Mouse (Mus musculus) left cerebral cortex, postnatal 4 days (tissue): ENCODE measurements around the gene Bex6. TPM values are rescaled to one million over a fixed set of nuclear protein-coding genes. Genes with fewer than 3 reads are reported as not detected.
"Not testable (repeated sequence)": the region's sequence is repeated elsewhere in the genome, so short reads cannot be mapped to it uniquely, and the experiment has no call there.

Experiments
- DNase-seq: peaks from one replicate; pipeline ENCODE4 v3.0.0-alpha.2; 2022
- intact Hi-C: fragments of 180-260 bp; cut with DNase I; formaldehyde crosslinking; loops from one replicate; pipeline ENCODE4 v1.15.1; 2025
- total RNA-seq, 2 experiments: library from RNA; stranded (reverse); gene quantifications; 2 replicates each; pipeline ENCODE4 v1.2.3; 2021

Bex6 gene
- total RNA-seq, 2 experiments from 2014 or later, result not detected

DNA sequence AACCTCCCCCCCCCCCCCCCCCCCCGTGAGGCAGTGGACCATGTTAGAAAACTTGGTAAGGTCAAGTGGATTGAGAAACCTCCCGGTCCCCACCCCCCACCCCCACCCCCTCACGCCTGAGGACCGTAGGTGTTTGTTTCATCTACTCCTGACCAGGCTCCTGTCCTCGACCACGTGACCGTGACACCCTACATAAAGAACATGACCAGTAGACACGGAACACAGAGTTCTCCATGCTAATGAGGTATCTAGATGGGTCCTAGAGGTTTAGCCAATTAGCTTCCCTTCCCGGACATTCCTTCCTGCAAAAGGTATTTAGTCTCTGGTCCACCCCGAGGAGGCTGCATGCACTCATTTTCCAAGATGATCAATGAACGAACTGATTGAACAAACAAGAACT lies 6.2 kb upstream of the Bex6 start:
- intact Hi-C loops, result no loop called here

DNA sequence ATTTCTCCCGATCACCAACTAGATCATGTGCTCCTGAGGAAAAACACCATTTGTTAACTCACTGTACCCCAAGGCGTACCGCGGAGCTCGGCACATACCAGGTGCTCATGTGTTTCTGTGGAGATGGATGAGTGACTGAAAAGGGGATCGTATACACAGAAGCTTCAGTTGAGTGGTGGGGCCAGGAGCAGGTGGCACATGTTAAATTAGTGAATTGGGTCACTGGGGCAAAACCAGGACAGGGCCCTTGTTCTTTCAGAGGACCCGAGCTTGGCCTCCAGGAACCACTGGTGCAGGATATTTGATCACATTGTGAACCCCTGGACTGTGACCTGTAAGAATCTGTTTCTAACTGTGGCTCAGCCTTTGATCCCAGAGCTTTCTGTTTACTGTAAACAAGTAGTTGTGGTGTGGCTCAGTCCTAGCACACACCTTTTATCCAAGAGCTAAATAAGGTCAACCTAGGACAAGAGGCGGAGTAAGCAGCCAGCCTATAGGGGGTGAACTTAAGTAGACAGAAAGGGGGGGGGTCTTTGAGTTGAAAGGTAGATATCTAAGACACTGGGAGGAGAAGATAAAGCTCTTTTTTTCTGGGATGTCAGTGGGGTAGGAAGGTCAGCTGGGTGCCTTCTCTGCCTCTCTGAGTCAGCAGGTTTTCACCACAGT lies 5.2 kb upstream of the Bex6 start:
- intact Hi-C loops, result no loop called here
- no peak for DNase-seq

More for the DNA sequence above, 6.2 kb upstream of the Bex6 start:
- no peak for DNase-seq

DNA sequence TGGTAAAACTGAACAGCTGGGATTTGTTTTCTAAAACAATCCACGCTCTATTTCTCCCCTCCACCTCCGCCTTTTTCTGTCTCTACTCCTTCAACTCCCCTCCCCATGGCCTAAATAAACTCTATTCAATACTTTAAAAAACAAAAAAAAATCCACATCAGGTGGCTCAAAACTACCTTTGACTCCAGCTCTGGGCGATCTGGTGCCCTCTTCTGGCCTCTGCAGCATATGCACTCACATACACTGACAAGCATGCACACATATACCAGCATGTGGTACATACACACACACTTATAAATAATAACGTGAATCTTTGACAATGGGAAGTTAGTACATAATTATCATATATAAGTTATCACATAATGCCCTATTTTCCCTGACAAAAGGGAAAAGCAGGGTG lies 4.6 kb upstream of the Bex6 start:
- no peak for DNase-seq
- intact Hi-C loops, result no loop called here

DNA sequence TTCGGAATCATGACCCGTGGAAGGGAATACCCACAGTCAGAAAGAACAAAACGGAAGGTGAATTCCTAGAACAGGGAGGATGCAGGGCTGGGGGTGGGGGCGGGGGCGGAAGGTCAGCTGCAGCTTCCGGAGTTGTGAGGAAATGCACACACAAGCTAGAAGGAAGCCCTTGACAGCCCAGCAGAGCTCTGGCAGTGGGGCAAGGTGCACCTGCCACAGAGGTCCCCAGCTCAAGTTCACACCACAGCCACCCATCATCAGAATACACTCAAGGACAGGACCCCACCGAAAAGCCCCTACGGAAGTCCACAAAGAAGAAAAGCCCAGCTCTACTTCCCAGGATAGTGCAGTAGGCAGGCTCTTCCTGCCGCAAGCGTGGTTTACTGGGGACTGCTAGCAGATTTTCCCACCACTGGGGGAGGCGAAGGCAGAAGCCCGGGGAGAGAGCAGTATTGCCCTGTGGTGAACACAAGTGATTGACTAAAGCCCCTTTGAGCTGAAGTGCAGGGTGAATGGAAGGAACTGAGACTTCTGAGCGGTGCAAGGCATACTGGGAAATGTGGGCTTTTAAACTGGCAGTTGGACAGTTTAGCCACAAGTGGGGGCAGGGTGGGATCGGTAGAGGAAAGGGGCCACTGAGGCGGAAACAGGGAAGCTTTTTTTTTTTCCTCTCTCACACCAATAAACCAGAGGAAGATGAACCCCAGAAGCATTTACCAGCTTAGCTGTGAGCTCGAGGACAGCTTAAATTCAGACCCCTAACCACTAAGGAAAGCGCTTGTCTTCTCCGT lies 2.5 kb upstream of the Bex6 start:
- intact Hi-C loops, result no loop called here
- DNase-seq, result no peak

DNA sequence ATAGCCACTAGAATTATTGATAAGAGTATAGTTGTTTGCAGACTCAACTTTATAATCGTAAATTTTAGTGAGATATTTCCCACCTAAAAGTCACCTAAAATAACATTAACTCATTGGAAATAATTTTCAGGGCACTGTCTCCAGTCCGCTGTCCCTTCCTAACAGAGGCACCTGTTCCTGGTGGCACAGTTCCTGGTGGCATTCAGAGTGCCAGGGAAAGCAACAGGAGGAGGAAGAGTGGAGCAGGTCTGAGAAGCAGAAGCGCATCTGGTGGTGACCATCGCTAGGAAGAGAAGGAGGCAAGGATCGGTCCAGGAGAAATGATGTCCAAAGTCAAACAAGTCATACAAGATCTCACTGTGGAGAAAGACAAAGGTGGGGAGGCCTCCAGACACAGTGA lies 6.4 kb downstream of the Bex6 start:
- intact Hi-C loops, result no loop called here
- DNase-seq, result no peak

DNA sequence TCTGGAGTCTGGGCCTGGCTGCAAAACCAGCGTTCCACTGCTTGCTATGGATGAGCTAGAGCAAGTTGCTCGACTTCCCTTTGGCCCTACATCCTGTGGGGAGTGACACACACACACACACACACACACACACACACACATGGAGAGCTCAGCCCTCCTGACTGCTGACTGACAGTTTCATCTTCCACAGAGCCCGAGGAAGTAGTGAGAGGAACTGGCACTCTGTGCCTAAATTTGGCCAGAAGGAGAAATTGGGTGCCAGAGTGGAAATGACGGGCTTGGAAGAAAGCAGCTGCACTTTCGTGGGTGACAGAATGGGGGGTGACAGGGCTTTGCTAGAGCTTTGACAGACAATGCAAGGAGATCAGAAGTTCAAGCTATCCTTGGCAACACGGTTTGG lies 9.5 kb downstream of the Bex6 start:
- intact Hi-C loops, result no loop called here

DNA sequence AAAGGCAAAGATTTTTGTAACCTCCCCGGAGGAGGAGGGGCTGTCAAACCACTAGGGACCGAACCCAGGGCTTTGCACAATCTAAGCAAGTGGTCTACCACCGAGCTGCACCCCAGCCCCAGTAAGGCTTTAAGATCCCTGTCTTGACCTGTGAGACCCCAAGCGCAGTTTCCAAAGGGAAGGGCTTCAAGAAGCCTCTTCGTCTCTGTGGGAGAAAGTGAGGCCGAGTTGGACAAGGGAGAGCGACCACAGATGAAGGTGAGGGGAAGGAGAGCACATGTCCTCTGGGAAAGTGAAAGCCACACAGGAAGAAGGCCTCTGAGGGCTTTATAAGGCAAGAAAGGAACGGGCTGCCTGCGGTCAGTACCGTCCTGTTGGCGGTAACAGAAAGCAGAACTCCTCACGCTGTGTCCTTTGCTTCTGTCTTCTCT lies 10.4 kb downstream of the Bex6 start:
- intact Hi-C loops, result no loop called here

More for the DNA sequence above, 9.5 kb downstream of the Bex6 start:
- peak; percentile 36 for DNase-seq

DNA sequence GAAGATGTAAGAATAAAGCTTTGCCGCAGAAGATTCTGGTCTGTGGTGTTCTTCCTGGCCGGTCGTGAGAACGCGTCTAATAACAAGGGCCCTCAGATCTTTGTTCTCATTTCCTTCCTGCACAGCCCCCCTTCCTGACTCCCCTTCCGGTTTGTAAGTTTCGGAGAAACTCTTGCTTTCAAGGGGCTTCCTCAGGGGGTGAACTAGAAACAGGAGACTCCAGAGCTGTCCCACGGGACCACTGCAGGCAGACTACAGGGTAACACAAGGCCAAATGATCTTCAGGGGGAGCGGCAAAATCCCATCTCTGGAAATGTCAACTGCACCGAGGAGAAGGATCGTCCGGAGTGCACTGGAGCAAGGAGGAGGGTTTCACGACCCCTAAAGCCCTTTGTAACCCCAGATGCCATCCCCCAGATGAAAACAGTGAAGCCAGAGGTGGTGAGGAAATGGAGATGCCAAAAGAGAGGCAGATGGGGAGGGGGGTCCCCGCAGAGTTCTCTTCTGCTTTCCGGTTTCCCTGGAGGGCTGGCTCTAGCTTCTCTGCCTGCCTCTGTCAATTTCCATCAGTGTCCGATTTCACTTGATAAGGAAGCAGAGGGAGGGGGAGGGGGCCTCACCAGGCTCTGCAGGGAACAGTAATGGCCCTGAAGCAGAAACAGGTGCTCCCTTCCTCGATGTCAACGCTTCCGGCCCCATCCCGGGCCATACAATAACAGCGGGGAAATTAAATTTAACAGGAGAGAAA lies 20.8 kb downstream of the Bex6 start:
- peak; percentile 51 for DNase-seq
- intact Hi-C loops, result no loop called here

More for the DNA sequence above, 10.4 kb downstream of the Bex6 start:
- DNase-seq, result no peak

DNA sequence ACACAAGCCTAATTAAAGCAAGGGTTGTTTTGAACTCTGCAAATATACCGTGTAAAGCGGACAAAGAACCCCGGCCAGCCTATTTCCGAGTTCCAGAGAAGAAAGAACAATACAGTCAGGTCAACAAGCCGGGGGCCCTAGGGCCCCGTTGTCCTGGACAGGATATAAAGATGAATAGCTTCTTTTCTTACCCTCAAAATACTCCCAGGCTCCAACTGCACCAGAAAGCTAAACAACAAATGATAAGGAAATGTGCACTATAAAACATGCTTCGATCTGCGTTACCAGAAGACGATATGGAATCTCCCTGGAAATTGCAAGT lies 21.3 kb downstream of the Bex6 start:
- intact Hi-C loops, result no loop called here
- DNase-seq, result no peak

DNA sequence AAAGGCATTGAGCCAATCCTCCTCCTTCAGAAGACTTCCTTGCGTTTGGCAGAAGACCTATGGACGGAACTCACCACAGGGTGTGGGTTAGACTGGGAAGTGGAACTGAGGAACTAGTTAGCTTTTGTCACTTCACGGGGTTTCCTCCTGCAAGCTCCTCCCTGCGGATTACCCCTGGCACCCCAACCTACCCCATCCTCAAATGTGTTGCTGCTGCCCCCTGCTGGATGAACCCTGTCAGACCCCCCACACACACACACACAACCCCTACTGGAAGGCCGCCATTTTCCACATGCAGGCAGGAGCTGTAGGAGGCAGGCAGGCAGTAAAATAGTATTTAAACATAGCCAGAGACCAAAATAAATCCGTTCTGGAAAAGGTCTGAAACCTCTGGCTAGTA lies 23.1 kb downstream of the Bex6 start:
- intact Hi-C loops, result no loop called here
- peak; percentile 27 for DNase-seq

DNA sequence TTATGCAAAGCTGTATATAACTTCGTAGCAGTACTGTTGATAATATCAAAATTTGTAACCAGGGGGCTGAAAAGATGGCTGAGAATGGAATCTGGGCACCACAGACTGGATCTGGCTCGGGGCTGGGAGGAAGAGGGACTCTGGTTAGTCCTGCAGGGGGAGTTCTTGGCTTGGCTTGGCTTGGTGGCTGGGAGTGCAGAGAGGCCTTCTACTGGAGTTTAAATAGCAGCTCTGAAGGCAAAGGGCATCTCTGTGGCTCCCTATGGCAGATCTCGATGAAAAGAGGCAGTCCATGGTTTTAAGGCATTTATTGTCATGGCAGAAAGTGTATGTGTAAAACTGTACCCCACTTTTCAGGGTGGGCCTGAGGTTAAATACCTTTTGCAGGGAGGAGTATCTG lies 25.3 kb downstream of the Bex6 start:
- intact Hi-C loops, result no loop called here
- no peak for DNase-seq

DNA sequence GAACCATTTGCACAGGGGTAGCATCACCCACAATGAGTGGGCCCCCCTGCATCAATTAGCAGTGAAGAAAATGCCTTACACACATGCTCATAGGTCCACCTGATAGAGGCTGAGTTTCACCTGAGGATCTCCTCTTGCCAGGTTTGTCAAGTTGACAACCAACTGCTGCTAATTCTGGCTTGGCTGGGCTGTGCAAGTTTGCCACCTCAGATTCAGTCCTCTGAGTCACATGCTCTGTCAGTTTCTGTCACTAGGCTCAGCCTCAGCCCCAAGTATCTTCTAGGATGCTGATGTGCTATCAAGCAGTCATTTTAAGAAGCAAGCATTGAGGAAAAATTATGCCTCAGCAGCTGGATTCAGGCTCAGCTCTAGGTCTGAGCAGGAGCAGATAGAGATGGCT lies 34.5 kb downstream of the Bex6 start:
- no peak for DNase-seq
- intact Hi-C loops, result no loop called here

DNA sequence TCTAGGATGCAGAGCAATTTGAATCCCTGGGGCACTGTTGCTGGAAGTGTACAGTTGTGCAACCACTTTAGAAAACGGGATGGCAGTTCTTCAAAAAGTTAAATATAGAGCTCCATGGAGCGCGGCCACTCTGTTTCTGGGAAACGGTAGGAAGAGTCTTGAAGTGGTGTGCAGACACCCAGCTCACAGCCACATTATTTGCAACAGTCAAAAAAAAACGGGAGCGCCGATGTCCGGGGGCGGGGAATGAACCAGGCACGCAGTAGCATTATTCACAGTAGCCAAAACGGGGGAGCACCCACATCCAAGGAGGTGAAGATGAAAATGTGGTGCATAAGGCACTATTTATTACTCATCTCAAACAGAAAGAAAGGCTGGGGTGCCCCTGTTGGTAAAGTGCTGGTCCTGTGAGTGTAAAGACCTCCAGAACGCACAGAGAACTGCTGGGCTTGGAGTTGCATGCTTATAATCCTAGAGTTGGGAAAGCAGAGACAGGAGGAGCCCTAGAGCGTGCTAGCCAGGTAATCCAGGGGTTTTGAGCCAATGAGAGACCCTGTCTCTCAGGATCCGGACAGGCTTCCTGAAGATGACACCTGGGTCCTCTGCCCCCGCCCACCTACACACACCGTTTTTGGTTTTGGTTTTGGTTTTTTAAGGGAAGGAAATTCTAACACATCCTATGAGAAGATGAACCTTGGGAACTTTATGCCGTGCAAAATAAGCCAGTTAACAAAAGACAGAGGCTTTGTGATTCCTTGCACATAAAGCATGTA lies 35.4 kb downstream of the Bex6 start:
- no peak for DNase-seq
- intact Hi-C loops, result no loop called here

DNA sequence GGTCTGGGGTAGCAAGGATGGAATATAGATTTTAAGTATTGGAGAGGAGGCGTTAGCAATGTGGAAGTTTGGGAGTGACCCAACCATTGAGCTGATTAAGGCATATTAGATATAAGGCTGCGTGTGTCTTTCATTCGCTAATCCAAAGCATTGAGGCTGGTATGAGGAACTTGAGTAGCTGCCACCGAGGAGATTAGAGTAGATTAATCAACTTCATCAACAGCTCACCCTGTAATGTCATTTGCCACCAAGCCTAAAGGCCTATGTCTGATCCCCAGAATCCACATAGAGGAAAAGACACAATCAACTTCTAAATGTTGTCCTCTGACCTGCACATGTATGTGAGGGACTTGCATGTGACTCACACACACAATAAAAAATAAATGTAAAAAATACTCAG lies 42.2 kb downstream of the Bex6 start:
- intact Hi-C loops, result no loop called here
- no peak for DNase-seq

DNA sequence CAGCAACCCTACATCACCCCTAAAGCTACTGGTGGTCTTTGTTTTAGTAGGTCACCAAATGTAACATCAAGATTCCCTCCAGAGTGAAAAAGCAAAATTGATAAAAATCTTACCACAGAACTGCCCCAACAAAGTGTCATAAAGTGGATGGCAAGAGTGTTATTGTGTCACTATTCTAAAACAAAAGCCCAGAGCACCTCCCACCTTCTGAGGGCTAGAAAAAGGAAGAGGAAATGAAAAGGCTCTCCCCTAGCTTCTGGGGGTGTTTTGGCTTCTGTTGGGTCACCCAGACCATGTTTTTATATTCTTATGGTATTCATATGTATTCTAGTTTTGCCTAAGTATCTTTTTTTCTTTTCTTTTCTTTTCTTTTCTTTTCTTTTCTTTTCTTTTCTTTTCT lies 42.8 kb downstream of the Bex6 start:
- no peak for DNase-seq
- intact Hi-C loops, result no loop called here

DNA sequence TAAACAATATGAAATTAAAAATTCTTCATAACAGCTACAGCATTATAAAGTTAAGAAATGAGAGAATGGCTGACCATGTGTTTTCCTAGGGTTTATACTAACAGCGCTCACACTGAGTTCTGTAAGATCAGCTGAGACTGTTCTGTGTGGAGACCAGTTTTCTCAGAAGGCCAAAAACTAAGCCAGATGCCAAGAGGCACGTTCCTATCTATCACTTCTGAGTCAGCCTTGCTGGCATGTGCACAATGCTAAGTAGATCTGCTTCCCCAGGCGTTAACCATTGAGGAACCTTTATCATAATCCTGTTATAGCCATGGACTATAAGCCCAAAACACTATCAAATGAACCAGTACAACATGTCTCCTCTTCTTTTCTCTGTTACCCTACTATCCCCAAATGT lies 52.4 kb downstream of the Bex6 start:
- intact Hi-C loops, DNase-seq: not testable (repeated sequence)

Other genes starting within 250 kb of the Bex6 start
- gene Pigz, start 246.0 kb upstream of the Bex6 start, total RNA-seq, result 10 to 100 TPM in 1 of 2 experiments, 1 to 10 TPM in 1; 8.9 to 10.4 TPM
- gene 0610012G03Rik, start 231.3 kb upstream of the Bex6 start, total RNA-seq, result 10 to 100 TPM; 51.0 to 51.6 TPM
- gene Ncbp2, start 231.3 kb upstream of the Bex6 start, total RNA-seq, result 10 to 100 TPM; 51.6 to 54.4 TPM
- gene Senp5, start 176.5 kb upstream of the Bex6 start, total RNA-seq, result 10 to 100 TPM; 41.8 to 43.2 TPM
- 10 to 100 TPM; 47.0 to 53.4 TPM for gene Pak2, start 100.5 kb upstream of the Bex6 start, total RNA-seq
- 10 to 100 TPM; 44.1 TPM for gene Pigx, start 80.1 kb upstream of the Bex6 start, total RNA-seq
- 10 to 100 TPM; 38.4 to 40.7 TPM for gene Cep19, start 80.0 kb upstream of the Bex6 start, total RNA-seq
- gene Nrros, start 14.2 kb upstream of the Bex6 start, total RNA-seq, result 1 to 10 TPM; 5.7 to 5.9 TPM
- gene Fbxo45, start 67.3 kb downstream of the Bex6 start, total RNA-seq, result 10 to 100 TPM; 45.5 to 46.7 TPM
- gene Wdr53, start 67.4 kb downstream of the Bex6 start, total RNA-seq, result 10 to 100 TPM; 10.2 to 10.3 TPM
- not detected for gene Smco1, start 91.6 kb downstream of the Bex6 start, total RNA-seq
- gene Rnf168, start 97.6 kb downstream of the Bex6 start, total RNA-seq, result 10 to 100 TPM; 34.4 to 34.6 TPM
- 10 to 100 TPM; 73.2 to 77.9 TPM for gene Ubxn7, start 152.4 kb downstream of the Bex6 start, total RNA-seq
- gene Tm4sf19, start 220.7 kb downstream of the Bex6 start, total RNA-seq, result not detected
- gene Tctex1d2, start 239.9 kb downstream of the Bex6 start, total RNA-seq, result 10 to 100 TPM; 18.0 to 19.0 TPM